Mouse (Mus musculus) adrenal gland, adult 18-20 months (tissue): ENCODE data around the gene Casp6. TPM values are rescaled to one million over a fixed set of nuclear protein-coding genes. Genes with fewer than 3 reads are reported as not detected.

ENCODE experiments used
- DNase-seq, 2 experiments: peaks; one replicate each; pipeline ENCODE4 v3.0.0; 2021 to 2022; ENCODE audit warnings: low spot score in 2 of 2
- total RNA-seq, 2 experiments: library from RNA; stranded (reverse); gene quantifications; 1 replicate in 1 of 2; 2 replicates in 1 of 2; pipeline ENCODE4 v1.2.3; 2021

Casp6 gene
- total RNA-seq, 2 experiments from 2014 or later = 20.2 to 39.4 TPM

DNA sequence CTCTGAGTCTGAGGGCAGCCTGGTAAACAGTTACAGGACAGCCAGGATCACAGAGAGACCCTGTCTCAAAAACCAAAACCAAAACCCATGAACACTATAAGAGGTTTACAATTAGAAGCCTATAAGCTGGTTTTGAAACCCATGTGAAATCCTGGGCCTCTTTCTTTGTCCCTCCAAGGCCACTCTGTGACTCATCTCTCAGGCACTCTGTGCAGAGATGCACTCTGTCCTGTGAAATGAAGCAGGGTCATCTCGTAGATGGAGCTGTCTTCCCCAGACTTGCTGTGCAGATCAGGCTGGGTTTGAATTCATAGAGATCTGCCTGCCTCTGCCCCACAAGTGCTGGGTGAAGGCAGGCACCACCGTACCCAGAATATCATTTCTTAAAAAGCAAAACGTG is 16.2 kb downstream of the Casp6 start:
- no peak for DNase-seq

DNA sequence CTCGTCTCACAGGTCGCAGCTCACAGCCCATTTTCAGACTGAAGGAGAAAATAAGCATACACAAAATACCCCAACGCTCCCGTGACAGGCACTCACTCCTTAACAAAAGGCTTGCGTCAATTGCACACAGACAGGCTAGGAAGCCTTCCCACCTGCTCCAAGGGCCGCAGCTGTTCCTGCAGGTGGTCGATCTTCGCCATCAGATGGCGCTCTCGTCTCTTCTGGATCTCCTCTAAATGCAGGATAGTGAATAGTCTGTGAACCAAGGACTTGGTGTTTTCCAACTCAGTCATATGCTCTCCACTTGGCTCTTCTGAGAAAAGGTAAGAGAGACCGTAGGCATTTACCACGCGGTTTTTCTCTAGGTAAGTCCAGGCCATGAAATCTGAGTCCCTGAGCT is 17.2 kb downstream of the Casp6 start:
- DNase-seq = peak; percentile 60 to 67

DNA sequence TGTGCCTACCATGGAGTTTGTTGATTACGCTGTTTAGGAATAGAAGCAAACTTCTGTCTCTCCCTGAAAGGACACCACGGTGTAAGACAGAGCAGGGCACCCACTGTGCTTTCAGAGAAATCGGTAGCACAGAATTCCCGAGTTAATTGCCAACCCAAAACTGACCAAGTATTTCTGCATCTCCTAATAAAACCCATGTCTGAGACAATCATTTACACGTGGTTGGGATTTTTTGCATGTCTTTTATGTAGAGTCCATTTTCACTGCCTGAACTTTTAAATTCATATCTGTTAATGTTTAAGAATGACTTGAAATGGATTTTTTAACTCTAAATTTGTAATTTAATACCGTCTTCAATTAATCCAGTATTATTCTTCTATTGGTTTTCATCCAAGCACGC is 22.4 kb downstream of the Casp6 start:
- DNase-seq = no peak

DNA sequence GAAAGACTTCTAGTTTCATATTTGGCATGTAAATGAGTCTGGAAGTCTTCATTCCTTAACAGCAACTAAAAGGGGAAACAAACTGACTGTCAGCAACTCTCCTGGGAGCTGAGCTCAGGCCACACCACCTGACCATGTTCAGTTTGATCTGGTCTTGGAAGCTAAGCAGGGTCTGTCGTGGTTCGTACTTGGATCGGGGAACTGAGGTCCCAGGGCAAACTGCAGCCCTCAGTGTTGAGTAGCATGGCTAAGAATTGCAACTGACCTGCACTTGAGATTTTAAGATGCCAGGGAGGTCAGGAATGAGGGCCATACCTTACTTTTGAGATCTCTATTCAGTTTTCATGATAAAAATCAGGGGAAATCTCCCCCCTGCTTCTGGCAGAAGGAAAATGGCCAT is 24.6 kb downstream of the Casp6 start:
- DNase-seq = no peak

DNA sequence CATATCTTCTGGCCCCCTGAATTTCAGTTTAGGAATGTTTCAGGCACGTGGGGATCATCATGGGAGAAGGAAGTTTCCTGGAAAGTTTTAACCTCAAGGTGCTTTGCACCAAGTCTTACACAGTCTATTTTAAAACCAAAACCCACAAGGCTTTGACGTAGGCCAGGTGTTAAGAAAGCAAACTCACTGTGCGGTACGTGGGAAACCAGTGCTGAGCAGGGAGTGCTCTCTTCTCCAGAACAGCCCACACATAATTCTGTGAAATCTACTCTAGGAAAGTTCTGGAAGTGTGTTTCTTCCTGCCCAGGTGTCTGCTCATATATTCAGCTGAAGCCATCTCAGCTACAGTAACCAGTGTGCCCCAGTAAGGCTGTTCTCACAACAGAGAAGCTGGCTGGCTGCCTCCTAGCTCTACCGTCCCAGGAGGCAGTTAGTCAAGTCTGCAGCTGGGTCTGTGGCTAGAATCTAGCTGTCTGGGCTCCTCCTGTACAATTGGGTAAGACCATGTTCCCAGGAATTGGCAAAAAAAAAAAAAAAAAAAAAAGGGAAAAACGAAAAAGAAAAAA is 29.1 kb downstream of the Casp6 start:
- DNase-seq = no peak

DNA sequence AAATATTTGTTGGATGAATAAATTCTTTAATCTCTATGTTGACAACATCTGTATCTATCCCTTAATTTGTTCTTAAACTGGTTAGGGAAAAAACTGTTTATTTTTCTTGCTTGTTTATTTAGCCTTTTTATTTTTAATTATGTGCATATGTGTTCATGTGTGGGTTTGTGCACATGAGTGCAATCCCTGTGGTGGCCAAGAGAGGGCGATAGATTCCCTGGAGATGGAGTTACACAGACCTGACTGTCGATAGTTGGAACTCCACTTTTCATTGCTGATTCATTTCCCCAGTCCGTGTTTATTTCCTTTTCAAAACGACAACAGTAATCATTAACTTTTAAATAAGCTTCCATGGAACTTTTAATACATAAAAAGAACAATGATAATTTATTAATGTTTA is 31.2 kb downstream of the Casp6 start:
- no peak for DNase-seq

DNA sequence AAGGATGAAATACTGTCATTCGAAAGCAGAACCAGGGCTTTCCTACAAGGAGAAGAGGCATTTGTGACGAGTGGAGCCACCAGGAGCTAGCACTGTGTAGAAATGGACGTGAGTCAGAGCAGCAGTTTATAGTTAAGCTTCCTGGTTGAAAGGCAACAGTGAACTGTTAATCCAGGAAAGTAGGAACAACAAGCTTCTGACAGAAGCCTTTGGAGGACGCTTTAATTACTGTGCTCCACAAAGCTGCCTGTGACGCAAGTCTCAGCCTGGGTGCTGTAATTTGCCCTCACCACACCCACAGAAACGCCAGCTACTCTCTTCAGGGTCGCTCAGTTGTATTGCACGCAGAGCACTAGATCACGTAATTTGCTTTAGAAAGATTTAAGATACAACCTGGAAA is 35.3 kb downstream of the Casp6 start:
- no peak for DNase-seq

DNA sequence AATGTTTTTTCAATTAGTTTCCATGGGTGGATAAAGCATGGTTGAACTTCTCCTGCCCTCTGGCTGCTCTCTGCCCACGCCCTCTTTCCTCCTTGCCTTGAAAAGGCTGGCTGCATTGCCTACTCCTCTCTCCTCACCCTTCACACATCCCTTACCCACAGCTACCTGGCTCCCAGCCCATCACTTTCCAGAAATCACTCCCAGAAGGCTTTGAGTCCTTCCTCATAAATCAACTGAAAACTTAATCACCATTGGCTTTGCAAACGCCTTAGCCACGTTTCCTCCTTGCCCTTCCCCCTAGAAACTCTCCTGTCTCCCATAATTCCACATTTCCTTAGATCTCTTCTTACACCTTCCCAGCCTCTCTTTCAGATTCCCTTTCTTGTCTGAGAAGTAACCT is 36.6 kb downstream of the Casp6 start:
- DNase-seq = no peak

DNA sequence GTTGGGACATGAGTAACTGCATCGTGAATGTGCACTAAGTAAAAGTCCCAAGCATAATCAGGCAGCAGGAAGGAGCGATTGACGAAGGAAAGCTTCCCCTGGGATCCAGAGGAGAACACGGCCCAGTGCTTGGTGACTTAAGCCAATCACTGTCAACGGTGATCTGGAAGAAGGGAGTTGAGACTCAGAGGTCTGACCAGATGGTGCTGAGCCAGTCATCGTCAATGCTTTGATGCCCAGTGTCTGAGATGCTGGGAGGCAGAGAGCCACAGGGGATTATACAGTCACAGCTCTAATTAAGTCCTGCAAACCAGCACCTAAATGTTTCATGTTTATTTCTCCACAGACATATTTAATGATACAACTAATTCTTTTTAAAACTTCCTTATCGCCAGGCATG is 37.8 kb downstream of the Casp6 start:
- no peak for DNase-seq

DNA sequence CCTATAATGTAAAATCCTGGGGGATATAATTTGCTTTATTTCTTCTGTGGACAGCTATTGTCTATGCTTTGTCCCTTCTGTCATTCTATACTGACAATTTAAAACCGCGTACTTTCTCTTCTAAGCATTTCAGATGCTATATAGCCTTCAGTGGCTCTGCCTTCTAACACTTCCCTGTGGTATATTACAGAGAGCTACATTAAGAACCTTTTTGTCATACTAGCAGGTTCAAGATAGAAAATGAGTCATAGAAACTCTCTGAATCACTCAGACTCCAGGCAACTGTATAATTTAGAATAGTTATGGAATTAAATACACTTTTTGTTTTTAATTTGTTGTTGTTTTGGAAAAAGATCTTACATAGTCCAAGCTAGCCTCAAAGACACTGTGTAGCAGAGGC is 39.6 kb downstream of the Casp6 start:
- DNase-seq = no peak

DNA sequence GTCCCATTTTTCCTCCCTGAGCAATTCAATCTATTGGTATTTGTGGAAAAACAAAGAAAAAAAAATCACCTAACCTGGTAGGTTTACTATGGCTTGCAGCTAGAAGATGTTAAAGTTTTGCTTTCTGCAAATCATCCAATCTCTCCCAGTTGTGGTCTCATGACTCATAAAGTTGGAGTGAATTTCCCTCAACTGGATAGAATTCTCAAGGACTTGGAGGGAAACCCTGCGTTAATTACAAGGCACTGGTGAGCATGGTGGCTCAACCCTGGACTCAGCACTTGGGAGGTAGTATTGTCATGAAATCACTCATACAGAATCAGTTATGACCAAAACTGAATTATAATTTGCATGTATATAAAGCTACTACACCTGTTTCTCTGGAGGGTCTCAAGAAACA is 40.1 kb downstream of the Casp6 start:
- no peak for DNase-seq

DNA sequence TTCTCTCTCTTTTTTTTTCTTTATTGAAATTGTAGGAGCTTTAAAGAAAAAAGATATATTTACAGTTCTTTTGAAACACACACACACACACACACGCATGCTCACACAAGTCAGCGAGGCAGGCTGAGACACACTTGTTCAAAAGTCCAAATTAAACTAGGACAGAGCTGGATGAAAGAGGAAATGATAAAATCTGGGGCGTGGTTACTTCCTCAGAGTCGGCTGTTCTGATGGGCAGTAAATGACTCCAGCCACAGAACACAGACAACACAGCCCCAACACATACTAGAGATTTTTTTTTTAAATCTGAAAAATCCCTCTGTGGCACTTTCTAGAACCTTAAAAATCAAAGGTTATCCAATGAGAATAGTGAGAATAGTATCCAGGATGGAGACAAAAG is 42.6 kb downstream of the Casp6 start:
- no peak for DNase-seq

DNA sequence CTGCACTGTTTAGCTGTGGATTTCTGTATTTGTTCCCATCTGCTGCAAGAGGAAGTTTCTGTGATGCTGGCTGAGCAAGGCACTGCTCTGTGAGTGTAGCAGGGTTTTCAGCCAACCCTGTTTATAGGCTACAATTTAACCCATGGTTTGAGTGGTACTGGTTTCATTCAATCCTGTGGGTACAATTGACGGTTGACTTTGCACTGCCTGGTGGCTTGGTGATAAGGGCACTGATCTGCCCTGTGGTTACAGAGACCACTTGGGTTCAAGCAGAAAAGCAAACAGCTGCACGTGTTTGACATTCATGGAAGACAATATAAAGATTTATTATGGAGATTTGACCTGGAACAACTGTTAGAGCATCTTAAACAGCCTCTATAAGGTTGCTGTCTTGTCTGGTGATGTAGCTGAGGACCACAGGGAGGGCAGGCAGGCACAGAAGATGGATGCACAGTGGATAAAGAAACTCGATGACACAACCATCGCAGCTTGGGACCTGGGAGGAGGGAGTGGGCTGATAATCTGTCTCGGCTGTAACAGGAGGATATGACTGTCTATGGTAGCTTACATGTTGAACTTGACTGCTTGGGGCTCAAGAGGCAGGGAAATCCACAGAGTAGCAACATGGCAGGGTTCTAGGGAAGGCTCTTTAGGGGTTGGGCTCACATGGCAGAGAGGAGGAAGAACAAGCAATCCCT is 45.1 kb downstream of the Casp6 start:
- no peak for DNase-seq

DNA sequence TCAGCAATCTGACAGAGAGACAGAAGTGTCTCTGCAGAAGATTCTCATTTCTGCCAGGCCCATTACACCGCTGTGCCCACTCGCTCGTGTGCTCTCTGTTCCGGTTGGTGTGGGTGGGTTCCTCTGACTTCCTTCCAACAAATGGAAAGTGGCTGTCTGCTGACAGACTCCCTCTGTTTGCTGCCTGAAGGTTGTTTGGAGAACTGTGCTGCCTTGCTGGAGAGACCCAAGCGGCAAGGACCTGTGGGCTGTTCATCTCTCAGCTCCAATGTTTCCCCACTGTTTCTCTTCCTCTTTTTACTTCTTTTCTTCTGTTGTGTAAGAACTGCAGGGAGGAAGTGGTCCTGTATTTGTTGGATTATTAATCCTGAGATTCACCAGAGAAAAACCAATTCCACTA is 47.1 kb downstream of the Casp6 start:
- no peak for DNase-seq

DNA sequence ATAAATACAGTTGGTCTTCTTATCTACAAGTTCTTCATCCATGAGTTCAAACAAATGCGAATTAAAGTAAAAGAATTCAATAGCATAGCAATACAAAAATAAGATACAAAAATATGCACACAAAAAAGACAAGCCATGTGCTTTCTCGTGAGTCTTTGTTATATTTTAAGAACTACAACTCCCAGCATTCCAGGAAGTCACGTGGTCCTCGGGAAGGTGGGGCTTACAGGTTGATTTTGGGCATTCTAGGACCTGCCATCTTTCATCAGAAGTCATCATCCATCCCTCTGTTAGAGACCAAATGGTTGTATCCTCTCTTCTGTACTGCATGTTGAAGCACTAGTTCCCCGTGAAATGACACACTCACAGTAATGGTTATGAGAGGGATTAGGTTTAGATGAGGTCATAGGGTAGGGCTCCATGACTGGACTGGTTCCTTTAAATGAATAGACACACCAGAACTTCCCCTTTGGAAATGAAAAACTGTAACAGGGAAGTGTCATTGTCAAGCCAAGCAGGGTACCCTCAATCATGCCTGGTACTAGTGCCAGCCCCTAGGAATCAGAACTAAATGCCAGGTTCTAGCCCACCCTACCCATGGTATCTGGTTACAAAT is 48.0 kb downstream of the Casp6 start:
- DNase-seq = no peak

DNA sequence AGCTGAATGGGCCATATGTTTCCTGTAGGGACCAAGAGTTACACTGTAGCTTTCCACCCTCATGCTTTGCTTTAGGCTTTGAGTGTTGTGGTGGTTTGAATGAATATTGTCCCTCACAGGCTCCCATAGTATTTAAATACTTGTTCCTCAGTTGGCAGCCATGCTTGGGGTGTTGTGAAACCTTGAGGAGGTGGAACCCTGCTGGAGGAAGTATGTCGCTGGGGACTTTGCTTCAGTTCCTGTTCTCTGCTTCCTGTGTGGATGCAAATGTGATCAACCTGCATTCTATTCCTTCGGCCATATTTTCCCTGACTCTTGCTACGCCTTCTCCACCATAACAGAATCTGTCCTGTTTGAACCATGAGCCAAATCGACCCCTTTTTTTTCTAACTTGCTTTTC is 52.1 kb downstream of the Casp6 start:
- no peak for DNase-seq

DNA sequence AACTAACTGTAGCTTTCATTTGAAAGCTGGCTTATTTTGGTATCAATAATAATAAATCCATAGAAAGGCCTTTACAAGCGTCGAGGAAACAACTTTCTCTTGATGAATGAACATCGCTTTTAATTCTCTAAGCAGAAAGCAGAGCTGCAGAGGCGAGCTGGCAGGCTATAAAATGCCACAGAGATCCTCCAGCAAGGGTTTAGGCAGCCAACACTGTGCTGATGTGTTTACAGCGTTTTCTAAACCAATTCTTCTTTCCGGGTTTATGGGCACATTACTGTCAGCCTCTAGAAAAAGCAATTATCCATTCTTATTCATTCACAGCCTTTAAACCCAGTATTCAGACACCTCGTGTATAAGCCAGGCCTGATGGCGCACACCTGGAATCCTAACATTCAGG is 61.3 kb downstream of the Casp6 start:
- no peak for DNase-seq

Other genes starting within 250 kb of the Casp6 start
- under 1 TPM; 0.42 to 0.53 TPM for gene Egf, start 146.1 kb upstream of the Casp6 start, total RNA-seq
- not detected for gene Lrit3, start 97.4 kb upstream of the Casp6 start, total RNA-seq
- not detected for gene Rrh, start 78.8 kb upstream of the Casp6 start, total RNA-seq
- gene Gar1, start 70.0 kb upstream of the Casp6 start, total RNA-seq = 10 to 100 TPM; 55.6 to 57.8 TPM
- gene Cfi, start 65.5 kb upstream of the Casp6 start, total RNA-seq = under 1 TPM in 1 of 2 experiments, not detected in 1; 0.30 TPM
- 10 to 100 TPM; 44.9 to 49.5 TPM for gene Pla2g12a, start 22.8 kb upstream of the Casp6 start, total RNA-seq
- 10 to 100 TPM in 1 of 2 experiments, 1 to 10 TPM in 1; 7.7 to 13.1 TPM for gene Mcub, start 68.8 kb downstream of the Casp6 start, total RNA-seq
- 10 to 100 TPM; 58.3 to 70.0 TPM for gene Sec24b, start 160.1 kb downstream of the Casp6 start, total RNA-seq
- gene Col25a1, start 230.1 kb downstream of the Casp6 start, total RNA-seq = 1 to 10 TPM; 1.5 to 5.6 TPM